Mouse (Mus musculus): ENCODE results near the gene Commd7.

DNA sequence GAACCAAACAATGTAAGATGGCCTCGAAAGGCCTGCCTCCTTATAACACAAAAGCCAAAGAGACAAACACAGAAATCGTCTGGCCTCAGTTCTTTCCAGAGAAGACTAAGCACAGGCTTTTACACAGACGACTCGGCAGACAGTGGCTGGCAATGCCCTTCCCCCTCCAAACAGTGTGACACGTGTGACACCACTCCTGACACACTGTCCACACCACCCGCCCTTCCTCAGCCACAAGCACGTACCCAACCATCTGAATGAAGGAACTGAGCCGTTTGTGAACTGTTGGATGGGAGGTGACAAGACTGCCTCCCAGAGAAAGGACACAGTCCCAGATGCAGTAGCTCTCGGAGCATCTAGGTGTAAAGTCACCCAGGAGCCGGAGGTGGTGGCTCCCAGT lies 13.7 kb downstream of the Commd7 start:
- TF ChIP-seq CTCF (IDR thresholded peaks at IDR 0.05; ENCODE audit: extremely low read depth, insufficient read depth, insufficient read length, insufficient replicate concordance) (no peak), POLR2A (IDR thresholded peaks at IDR 0.05; ENCODE audit: low read depth, low read length) (no peak)

Data from spleen, adult 2 months (tissue).